Mouse (Mus musculus) G1E (cell line): ENCODE measurements at regions not wholly inside any gene's neighbourhood (a gene's known extent, or its start where the extent isn't known, plus 50 kb on each side); places are given as distances from the start of the nearest gene placed in this dataset.

Experiments used
- CTCF ChIP-seq: IDR thresholded peaks from 2 replicates; pipeline ENCODE4 v1.5.1; 2012; ENCODE audit warnings: low read depth, low read length, inconsistent platforms, mixed read lengths
- GATA1 ChIP-seq: IDR thresholded peaks from 2 replicates; pipeline ENCODE4 v1.6.1; 2012; ENCODE audit warnings: borderline replicate concordance, low read length, inconsistent platforms, mixed read lengths
- POLR2AphosphoS5 ChIP-seq: IDR thresholded peaks from 2 replicates; pipeline ENCODE4 v1.6.1; 2012; ENCODE audit warnings: low read depth, low read length, inconsistent platforms; ENCODE audit not compliant: insufficient replicate concordance
- TAL1 ChIP-seq: conservative IDR thresholded peaks from 2 replicates; pipeline ENCODE4 v1.6.1; 2012; ENCODE audit warnings: low read depth, low read length, inconsistent platforms, mixed read lengths

GRCm38 (mm10) chr12:107844631-107845030, 158.8 kb downstream of the Bcl11b start:
- TF ChIP-seq CTCF (no peak), TAL1 (no peak), POLR2AphosphoS5 (no peak), GATA1 (no peak)
